Mouse (Mus musculus): ENCODE measurements around the gene Eipr1. TPM values are rescaled to one million over a fixed set of nuclear protein-coding genes. Genes with fewer than 3 reads are reported as not detected.
"Not testable (repeated sequence)": the region's sequence is repeated elsewhere in the genome, so short reads cannot be mapped to it uniquely, and the experiment has no call there.

Gene Eipr1
- total RNA-seq, 2 experiments from 2014 or later: 8.4 to 8.7 TPM

DNA sequence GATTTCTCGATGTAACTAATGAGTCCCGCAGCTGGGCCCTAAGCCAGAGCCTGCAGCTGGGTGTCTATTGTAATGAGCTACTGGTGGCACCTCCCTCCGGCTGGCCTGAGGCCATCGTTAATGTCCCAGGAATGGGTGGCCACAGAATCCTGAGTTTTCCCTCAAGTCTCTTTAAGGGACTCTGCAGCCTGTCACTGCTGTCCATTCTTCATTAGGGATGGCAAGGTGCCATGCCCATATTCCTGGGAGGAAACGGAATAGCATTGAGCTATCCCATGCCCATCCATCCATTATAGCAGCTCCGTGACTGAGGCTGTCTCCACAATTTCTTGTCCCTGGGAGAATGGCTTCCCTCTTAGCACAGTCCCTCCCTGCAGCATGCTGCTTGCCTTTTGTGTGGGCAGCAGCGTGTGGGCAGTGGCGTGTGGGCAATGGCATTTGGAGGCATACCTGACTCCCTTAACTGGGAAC lies 123.2 kb downstream of the Eipr1 start:
- no peak for DNase-seq (ENCODE audit: low spot score in 2 of 2)

DNA sequence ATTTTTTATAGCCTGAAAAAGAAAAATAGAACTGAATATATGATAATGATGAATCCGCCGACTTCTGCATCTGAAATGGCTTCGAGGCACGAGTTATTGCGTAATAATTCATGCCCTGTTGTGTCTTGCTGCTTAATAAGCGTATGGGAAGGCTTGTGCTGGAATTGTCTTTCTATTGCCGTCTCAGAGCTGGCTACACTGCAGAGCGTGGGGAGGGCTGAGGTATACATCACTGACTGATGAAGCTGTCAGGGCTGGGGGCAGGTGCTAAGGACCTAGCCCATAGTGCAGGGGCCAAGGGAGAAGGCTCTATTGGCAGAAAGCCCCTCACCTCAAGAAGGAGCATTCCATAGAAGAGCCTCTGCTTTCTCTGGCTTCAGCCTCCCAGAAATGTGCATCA lies 123.9 kb downstream of the Eipr1 start:
- DNase-seq (ENCODE audit: low spot score in 2 of 2): no peak

DNA sequence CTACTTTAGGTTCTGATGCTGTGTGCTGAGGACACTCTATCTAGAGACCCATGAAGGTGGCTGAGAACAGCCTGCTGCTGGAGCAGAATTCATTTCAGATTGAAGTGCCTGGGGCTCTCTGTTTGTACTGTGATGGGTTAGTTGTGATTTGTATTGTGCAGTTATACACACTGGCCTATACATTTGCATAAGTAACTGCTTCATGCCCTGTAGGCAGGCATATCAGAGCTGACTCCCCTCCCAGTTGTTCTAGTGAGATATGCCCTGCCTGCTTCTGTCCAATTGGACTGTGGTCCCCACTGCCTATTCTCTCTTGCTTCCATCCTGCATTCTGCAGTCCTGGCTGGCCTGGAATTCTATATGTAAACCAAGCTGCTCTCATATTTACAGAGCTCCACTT lies 128.9 kb downstream of the Eipr1 start:
- no peak for DNase-seq (ENCODE audit: low spot score in 2 of 2)

DNA sequence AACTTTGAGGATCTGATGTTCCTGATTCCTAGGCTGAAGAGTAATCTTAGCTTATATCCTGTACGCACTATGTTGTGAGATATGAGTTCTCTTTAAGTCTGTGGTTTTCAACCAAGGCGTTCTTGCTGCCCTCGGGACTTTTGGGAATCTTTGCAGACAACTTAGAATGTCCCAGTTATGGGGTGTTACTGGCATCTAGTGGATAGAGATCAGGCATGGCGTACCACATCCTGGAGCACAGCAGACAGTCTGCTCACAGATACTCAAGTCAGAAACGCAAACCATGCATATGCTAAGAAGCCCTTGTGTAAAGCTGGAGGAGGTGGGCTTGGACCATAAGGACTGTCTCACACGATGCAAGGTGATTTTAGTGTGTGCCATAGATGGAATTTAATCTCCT lies 136.1 kb downstream of the Eipr1 start:
- no peak for DNase-seq (ENCODE audit: low spot score in 2 of 2)

DNA sequence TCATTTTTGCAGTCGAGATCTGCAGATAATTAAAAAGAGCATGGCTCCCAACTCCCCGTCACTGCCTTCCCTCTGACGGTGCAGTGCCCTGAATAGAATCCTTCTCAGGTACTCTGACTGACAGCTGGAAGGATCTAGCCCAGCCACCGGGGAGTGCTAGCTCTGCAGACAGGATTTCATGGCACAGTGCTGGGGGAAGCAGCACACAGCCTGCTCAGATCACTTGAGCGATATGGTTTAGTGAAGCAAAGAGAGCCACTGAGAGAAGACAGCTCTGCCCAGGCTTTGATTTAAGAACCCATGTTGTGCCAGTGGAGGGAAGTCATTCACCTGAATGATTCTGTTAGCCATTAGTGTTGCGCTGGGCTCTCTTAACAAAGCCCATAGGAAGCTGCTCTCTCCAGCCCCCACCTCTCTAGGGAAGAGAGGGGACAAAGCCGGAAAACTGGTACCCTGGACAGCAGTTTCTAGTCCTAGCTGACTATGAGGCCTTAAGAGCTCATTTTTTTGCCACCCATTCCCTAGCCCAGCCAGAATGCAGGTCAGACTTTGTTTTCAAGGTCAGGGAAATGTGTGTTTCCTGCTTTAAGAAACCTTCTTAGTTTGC lies 137.6 kb downstream of the Eipr1 start:
- no peak for DNase-seq (ENCODE audit: low spot score in 2 of 2)

DNA sequence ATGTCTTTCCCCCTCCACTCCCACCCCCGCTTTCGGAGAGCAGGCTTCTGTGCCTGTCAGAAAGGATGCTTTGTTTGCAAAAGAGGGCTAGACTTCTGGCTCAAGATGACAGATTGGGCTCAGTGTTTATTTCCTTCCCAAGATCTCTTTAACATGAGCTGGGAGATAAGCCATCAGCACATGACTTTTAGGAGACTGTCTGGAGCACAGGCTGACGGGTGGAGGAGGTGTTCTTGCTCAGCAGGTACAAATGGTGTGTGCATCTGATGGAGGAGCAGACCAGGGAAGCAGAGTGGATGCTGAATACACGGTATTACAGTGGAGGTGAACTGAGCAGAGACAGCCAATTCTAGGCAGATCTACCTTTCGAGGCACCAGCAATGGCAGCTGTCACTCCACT lies 139.9 kb downstream of the Eipr1 start:
- no peak for DNase-seq (ENCODE audit: low spot score in 2 of 2)

DNA sequence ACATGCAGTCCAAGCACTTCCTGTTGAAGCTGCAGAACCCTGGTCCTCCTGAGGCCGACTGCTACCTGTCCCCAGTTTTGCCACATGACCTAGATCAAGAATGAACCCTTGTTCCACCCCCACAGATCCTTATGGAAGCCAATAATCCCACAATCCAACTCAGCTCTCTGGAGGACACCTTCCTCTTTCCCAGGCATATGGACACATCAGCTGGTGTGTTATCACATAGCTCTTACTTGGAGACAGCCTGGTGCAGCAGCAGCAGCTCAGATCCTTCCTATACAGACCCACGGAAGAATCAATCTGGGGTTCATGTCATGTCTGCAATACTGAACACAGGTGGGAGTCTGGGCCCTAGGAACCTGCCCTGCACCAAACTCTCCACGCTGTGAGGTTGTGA lies 145.0 kb downstream of the Eipr1 start:
- no peak for DNase-seq (ENCODE audit: low spot score in 2 of 2)

DNA sequence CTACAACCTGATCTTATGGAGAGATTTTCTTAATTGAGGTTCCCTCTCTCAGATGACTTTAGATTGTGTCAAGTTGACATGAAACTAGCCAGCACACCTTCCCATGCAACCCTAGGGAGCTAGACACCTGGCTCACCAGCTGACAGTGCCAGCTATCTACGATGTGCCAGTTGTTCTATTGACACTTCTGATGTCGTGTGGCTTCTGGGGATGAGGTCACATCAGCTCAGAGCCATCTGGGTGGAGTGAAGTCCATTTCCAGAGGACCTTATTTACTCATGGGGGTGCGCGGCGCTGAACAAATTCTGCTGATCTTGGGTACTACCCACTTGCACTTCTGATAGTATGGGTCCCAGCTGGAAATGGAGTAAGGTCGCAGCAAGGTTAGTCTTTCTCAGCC lies 146.7 kb downstream of the Eipr1 start:
- no peak for DNase-seq (ENCODE audit: low spot score in 2 of 2)

DNA sequence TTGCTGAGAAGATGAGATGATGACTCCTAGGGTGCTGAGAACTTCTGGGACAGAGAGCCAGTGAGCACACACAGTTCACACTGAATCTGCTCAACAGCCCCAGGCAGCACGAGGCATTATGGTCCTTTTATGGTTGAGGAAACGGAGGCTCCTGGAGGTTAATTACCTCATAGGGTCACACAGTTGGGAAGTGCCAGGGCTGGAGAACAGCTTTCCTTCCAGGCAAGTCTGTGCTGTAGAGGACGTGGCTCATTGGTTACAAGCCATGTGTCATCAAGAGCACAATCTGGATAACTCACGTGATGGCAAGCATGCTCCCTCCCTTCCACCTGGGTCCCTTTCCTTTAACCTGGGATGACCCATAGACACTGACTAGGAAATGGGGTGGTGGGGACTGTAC lies 148.1 kb downstream of the Eipr1 start:
- DNase-seq (ENCODE audit: low spot score in 2 of 2): no peak

DNA sequence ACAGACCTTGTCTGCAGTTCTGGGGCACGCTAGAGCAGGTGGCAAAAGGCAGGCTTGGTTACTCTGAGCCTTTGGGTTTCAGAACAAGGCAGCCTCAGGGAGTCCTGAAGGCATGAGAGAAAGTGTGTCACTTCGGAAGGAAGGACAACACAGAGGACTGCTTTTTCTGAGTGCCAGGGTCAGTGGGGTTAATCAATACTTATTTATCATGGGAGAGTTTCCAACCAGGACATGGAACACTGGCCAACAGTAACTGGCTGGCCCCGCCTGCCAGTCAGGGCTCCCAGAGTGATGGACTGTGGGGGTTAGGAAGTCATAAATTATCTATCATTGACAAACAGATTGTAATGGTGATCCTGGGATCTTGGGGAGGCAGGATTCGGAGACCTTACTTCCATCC lies 148.7 kb downstream of the Eipr1 start:
- no peak for DNase-seq (ENCODE audit: low spot score in 2 of 2)

DNA sequence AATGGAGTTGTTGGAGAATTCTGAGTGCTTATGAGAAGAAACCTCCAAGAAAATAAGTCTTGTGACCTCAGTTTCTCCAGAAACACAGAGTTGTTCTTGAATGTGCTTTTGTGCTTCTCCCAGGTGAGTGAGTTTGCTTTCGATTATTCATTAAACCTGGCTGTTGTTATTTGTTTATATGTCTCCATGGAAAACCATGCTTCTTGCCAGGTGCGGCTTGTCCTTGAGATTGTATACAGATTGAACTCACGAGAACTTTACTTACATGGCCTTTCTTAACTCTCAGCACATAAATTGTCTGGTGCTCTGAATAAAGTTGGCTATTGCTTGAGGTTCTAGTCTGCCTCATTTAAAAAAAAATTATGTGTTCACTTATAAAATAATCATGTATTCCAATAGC lies 150.5 kb downstream of the Eipr1 start:
- no peak for DNase-seq (ENCODE audit: low spot score in 2 of 2)

DNA sequence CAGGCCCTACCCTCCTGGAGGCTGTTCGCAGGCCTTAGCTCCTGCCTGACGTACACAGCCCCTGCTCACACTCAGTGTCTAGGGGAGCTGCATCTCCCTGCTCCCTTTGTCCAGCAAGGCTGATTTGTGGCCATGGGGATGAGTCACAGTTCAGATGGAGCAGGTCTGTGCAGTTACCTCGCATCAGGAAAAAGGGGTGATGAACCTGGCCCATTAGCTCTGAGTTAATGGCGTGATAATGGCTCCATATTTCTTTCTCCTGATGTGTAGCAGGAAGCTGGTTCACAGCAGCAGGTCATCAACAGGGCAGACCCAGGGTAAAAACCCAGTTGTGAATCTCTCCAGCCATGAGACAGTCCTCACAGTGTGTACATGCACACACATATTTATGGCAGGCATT lies 151.5 kb downstream of the Eipr1 start:
- no peak for DNase-seq (ENCODE audit: low spot score in 2 of 2)

DNA sequence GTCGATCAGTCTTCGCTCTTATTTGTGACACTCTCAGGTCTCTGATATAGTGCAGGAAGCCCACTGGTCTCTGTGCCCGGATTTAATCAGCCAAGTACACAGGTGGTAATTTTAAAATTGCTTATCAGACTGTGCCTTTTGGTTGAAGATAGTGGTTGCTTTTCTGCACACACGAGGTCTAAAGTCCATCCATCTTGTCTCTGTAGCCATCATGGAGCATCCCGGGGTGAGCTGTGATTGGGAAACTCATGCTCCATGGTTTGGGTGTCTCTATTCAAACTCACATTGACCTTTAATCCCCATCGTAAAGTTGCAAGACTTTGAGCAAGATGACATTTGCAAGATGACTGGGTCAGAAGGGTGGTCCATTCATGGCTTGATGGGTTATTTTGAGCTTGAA lies 153.9 kb downstream of the Eipr1 start:
- no peak for DNase-seq (ENCODE audit: low spot score in 2 of 2)

DNA sequence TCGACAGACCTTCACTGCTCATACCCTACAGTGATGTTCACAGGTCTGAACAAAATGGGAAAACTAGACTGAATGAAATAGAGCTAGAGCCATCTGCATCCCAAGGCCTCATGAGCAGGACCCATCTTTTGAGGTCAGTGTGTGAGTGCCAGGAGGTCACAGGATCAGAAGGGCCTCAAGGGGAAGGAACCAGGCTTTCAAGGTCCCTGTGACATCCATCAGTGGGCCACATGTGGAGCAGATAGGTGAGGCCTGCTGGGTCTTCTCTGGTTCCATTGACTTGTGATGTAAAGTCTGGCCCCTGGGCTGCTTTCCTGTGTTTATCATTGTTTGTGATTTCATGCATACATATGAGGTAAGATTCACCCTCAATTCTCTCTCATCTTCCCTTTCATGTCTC lies 154.4 kb downstream of the Eipr1 start:
- no peak for DNase-seq (ENCODE audit: low spot score in 2 of 2)

DNA sequence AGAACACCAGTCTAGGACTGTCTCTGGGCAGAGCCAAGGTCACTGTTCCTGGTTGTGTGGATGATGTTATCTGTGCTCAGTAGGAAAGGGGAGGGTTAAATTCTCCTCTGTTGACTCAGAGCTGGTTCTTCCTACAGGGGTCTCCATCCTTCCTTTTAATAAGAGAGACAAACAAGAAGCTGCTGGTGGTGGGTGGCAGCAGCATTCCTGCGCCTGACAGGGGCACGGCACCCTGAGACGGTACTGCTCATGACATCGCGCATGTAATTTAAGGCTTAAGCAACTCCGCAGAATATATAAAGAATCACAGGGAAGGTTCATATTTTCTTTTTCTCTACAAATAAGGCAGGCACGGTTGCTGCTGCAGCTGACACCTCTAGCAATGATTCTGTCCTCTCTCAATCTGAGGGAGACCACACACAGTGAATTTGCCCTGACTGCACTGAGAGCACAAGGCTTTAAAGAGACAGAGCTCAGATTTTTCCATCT lies 155.2 kb downstream of the Eipr1 start:
- DNase-seq (ENCODE audit: low spot score in 2 of 2): no peak

DNA sequence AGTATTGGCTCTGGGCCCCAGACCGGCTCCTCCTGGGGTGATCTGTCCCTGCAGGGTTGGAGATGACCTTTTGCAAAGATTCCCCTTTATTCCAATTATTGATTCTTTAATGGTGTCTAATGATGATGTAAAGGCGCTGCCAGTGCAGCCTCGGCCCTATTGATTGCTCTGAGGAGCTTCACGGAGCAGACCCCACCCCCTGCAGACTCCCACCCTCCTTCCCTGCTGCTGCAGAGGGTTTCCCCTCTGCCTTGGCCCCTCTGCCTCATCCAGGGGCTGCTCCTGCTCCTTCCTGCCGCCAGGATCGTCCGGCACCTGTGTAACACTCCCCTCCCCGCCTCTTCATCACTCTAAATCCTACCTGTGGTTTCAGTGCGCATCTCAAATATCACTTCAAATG lies 156.2 kb downstream of the Eipr1 start:
- DNase-seq (ENCODE audit: low spot score in 2 of 2): no peak

DNA sequence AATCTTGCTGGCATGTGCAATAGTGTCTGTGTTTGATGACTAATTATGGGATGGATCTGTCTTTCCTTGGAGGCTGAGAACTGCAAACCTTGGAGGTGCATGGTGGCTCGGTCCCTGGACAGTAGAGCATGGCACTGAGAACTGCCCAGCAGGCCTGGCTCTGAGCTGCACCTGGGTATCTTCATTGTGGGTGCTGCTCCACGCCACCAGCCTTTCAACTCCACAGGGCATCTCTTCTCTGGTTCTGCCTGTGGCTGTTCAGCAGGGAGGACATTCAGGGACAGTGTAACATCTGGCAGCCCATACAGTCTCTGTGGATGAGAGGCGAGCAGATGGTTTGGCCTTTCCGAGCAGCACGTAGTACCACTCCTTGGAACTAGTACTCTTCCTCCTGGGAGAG lies 158.2 kb downstream of the Eipr1 start:
- no peak for DNase-seq (ENCODE audit: low spot score in 2 of 2)

DNA sequence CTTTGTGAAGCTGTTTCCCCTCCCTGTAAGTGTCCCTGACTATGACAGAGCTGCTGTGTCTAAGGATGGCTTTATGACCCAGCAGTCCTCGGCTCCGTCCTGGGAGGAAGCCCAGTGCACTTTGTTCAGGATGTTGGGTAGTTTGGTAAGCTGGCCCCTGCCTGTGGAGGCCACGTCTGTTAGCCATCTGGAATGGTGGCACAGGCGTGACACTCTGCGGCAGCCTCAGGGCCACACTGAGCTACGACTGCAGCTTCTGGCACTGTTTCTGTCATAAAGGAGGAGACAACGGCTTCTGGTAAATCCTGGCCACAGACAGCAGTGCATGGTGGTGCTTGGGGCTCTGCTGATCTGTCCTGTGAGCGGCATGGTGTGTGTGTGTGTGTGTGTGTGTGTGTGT lies 159.0 kb downstream of the Eipr1 start:
- no peak for DNase-seq (ENCODE audit: low spot score in 2 of 2)

DNA sequence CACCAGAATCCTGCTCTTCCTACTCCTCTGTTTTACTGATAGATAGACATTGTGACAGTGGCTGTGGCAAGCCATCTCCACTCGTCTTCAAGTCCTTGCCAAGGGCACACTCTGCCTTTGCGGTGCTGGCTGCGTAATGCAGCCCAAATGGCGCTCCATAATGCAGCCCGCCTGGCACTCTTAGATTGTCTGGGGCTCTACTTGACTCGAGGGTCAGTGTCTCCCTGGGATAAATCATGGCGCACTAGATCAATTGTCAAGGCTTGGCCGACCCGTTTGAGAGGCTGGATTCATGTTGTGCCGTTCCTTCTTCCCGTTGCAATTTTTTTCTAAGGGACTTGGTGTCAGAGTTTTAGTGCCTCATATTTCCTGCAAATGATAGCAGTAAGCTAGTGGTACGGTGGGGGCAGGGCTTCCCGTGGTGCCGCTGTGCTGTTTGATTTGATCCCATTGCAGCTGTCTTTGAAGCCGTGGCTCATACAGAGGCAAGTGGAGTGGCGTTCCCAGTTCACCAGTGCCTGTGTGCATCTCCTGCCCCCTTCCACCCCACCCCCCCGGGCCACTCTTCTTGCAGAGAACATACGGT lies 160.8 kb downstream of the Eipr1 start:
- no peak for DNase-seq (ENCODE audit: low spot score in 2 of 2)

DNA sequence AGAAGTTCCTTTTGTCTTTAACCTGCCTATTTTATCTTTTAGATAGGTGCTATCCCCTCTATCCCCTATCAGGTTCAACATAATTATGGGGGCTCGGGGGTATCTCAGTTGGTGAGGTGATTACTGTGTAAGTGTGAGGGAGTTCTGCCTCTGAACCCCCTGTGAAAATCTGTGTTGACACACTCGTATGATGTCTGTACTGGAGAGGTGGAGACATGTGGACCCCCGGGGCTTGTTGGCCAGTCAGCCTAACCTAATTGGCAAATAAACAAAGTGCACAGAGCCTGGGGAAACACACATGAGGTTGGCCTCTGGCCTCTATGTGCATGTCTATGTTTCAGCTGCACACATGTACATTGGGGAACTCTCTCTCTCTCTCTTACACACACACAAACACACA lies 161.5 kb downstream of the Eipr1 start:
- DNase-seq (ENCODE audit: low spot score in 2 of 2): no peak

DNA sequence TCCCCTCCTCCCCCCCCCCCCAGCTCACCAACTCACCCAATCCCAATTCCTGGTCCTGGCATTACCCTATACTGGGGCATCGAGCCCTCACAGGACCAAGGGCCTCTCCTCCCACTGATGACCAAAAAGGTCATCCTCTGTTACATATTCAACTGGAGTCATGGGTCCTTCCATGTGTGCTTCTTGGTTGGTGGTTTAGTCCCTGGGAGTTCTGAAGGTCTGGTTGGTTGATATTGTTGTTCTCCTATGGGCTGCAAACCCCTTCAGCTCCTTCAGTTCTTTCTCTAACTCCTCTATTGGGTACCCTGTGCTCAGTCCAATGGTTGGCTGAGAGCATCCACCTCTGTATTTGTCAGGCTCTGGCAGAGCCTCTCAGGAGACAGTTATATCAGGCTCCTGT lies 162.5 kb downstream of the Eipr1 start:
- not testable (repeated sequence) for DNase-seq (ENCODE audit: low spot score in 2 of 2)
